Mouse (Mus musculus) CH12.LX (cell line): ENCODE results near the gene Gja8.
A peak's percentile ranks its signal among the peaks of the same experiment; 100 is the strongest.

ENCODE experiments used
- CTCF ChIP-seq, 2 experiments: IDR thresholded peaks in 1 of 2; conservative IDR thresholded peaks in 1 of 2; 2 replicates each; pipeline ENCODE4 v1.5.1; 2011 to 2012; ENCODE audit warnings: low read depth in 2 of 2, low read length in 2 of 2, improper control_type of control experiment in 1 of 2, inconsistent platforms in 1 of 2, mild to moderate bottlenecking in 1 of 2, moderate library complexity in 1 of 2
- E2F4 ChIP-seq: IDR thresholded peaks from 2 replicates; pipeline ENCODE4 v1.6.1; 2011; ENCODE audit warnings: low read depth, low read length, improper control_type of control experiment; ENCODE audit not compliant: insufficient replicate concordance
- EP300 ChIP-seq: IDR thresholded peaks from 2 replicates; pipeline ENCODE4 v1.6.1; 2011; ENCODE audit warnings: low read length, improper control_type of control experiment
- HCFC1 ChIP-seq: IDR thresholded peaks from 2 replicates; pipeline ENCODE4 v1.6.1; 2012; ENCODE audit warnings: low read depth, mild to moderate bottlenecking, inconsistent platforms, low read length, improper control_type of control experiment
- MAX ChIP-seq: IDR thresholded peaks from 2 replicates; pipeline ENCODE4 v1.6.1; 2011; ENCODE audit warnings: low read length, improper control_type of control experiment
- MAZ ChIP-seq: IDR thresholded peaks from 2 replicates; pipeline ENCODE4 v1.6.1; 2012; ENCODE audit warnings: low read depth, mild to moderate bottlenecking, inconsistent platforms, low read length, improper control_type of control experiment, moderate library complexity
- NELFE ChIP-seq: IDR thresholded peaks from 2 replicates; pipeline ENCODE4 v1.6.1; 2011; ENCODE audit warnings: low read depth, low read length, improper control_type of control experiment
- NRF1 ChIP-seq: IDR thresholded peaks from 2 replicates; pipeline ENCODE4 v1.6.1; 2014; ENCODE audit warnings: low read depth, mild to moderate bottlenecking, inconsistent platforms, low read length, improper control_type of control experiment, moderate library complexity
- POLR2A ChIP-seq: IDR thresholded peaks from 2 replicates; pipeline ENCODE4 v1.6.1; 2011; ENCODE audit warnings: low read depth, mild to moderate bottlenecking, improper control_type of control experiment, low read length
- TCF12 ChIP-seq: IDR thresholded peaks from 2 replicates; pipeline ENCODE4 v1.6.1; 2014; ENCODE audit warnings: low read depth, mild to moderate bottlenecking, inconsistent platforms, low read length, improper control_type of control experiment
- USF1 ChIP-seq: IDR thresholded peaks from 2 replicates; pipeline ENCODE4 v1.6.1; 2014; ENCODE audit warnings: low read depth, mild to moderate bottlenecking, inconsistent platforms, low read length, improper control_type of control experiment
- ZMIZ1 ChIP-seq: IDR thresholded peaks from 2 replicates; pipeline ENCODE4 v1.6.1; 2012; ENCODE audit warnings: low read depth, mild to moderate bottlenecking, inconsistent platforms, low read length, improper control_type of control experiment

DNA sequence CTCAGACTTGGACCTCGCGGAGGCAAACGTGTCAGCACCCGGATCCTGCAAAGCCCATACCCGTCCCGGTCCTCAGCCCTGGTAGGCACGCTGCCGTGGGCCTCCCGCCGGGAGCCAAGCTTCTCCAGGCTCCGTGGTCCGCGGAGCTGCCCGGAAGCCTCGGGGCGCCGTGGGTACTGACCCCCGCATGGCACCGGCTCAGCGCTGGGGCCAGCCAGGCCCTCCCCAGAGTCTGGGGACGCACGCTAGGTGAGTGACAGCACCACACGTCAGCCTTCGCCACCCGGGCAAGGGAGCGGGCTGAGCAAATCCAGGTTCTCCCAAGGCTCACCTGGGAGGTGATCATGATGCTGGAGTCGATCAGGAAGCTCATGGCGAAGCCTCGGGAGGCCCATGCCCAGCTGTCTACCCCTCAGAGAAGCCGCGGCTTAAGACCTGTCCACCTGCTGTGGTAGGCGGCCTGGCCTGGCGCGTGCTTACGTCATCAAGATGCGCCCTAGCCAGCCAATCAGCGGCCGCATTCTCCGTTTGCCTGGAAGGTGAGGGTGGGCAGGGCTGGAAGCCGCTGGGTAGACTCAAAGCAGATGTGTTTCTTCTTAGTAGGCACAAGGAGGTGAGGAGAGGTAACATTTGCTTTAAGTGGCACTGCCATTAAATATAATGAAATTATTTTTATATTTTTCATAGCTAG lies 20.8 kb downstream of the Gja8 start, which contains the start of gene Gpr89:
- 0 out of 2 replicates have a peak, but pooled peaks have one; percentile 14 for TF ChIP-seq MAX
- TF ChIP-seq NELFE = peak; percentile 77; the same call in 1 of the 2 replicates
- TF ChIP-seq E2F4 = no peak
- TF ChIP-seq MAZ = no peak
- peak; percentile 77 for TF ChIP-seq TCF12
- TF ChIP-seq POLR2A = peak; percentile 90
- TF ChIP-seq ZMIZ1 = no peak; the same call in 1 of the 2 replicates
- no peak for TF ChIP-seq USF1
- TF ChIP-seq CTCF (conservative IDR thresholded peaks at IDR 0.05 in 1 of 2, IDR thresholded peaks at IDR 0.05 in 1 of 2; ENCODE audit: low read depth in 2 of 2, low read length in 2 of 2) = no peak
- TF ChIP-seq HCFC1 = peak; percentile 79
- TF ChIP-seq NRF1 = no peak
- no peak for TF ChIP-seq EP300
